Mouse (Mus musculus): ENCODE measurements around the gene Sec16b.

The Sec16b gene

GRCm38 (mm10) chr1:157560654-157561386 lies 54.3 kb downstream of the Sec16b start:
- no peak for DNase-seq

- no peak for DNase-seq
Measured at GRCm38 (mm10) chr1:157567819-157568218, 61.3 kb downstream of the Sec16b start.

DNA sequence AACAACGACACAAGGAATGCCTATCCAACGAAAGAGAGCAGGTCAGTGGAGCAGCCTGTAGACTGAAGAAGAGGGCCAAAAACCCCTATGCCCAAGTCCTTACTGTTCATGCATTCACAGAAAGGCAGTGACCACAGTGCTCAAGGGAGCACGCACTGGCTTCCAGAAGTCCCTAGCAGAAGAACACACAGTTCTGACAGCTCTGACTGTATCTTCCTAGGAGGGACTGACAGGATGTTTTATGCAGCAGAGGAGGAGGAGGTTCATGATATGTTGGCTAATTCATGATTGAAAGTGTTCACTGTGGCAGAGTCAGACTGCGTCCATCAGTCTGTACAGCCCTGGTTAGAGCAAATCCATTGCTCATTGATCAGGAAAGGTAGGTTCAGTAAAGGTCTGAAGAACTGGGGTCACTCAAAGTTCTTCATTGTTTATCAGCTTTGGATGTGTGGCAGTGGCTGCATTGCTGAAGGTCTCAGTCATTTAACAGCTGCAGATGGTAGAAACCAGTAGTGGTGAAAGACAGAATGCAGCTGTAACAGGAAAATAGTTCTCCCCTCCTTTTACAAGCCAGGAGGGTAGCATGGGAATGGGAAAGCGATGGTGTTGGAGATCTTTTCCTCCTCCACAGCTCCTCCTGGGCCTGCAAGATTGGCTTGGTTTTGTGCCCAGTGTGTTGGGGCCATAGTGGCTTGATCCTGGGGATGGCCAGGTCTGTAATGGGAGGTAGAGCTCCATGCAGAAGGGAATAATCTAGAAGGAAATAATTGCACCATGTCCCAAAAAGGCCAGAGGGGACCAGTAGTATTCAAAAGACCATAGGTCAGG lies 62.9 kb downstream of the Sec16b start:
- no peak for DNase-seq

- DNase-seq, result no peak
Measured at GRCm38 (mm10) chr1:157575316-157575715, 68.8 kb downstream of the Sec16b start.

- no peak for DNase-seq
Measured at GRCm38 (mm10) chr1:157578336-157578735, 71.8 kb downstream of the Sec16b start.

DNA sequence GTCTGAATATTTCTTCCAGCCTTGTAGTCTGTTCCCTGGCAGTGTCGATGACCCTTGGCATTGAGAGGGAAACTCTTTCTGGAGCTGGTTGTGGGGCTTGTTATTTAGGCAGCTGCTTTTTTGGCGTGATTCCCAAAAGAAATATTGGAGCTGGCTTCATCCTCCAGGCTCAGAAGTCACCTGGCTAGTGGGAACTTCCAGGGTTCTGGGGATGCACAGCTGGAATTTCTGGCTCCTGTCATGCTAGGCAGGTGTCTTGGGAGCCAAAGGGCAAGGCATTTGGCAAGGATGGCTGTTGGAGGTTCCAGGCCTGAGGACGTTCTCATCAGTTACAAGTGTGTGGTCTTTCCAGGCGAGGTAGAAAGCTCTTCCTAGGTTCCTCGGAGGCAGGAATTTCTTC lies 80.0 kb downstream of the Sec16b start:
- DNase-seq, result no peak

- no peak for DNase-seq
Measured at GRCm38 (mm10) chr1:157592039-157592438, 85.5 kb downstream of the Sec16b start.

GRCm38 (mm10) chr1:157594561-157594960 lies 88.0 kb downstream of the Sec16b start:
- no peak for DNase-seq

GRCm38 (mm10) chr1:157595165-157595564 lies 88.6 kb downstream of the Sec16b start:
- DNase-seq, result no peak

DNA sequence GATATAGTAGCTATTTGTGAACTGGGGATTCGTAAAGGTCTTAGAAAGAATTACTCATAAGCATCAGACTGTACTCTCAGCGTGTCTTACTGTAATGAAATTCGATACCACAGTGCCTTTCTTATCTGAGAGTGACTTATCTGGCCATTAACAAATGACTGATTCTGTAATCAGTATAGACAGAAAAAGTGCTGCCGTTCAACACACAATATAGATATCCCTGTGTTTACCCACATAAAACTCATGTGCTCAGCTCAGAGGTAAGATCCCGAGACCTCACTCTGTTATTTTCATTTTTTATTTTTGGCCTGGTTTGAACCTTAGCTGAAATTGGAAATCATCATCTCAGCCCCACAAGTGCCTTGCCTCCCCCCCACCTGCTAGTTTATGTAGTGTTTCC lies 98.0 kb downstream of the Sec16b start:
- DNase-seq, result no peak
